Mouse (Mus musculus) MEL (cell line): ENCODE data around the gene Zfp462. TPM values are rescaled to one million over a fixed set of nuclear protein-coding genes. Genes with fewer than 3 reads are reported as not detected.

Experiments used
- DNase-seq: peaks from one replicate; pipeline ENCODE4 v3.0.0; 2011; ENCODE audit warnings: low read depth, low spot score
- H3K27ac ChIP-seq: 2 replicates; pipeline ENCODE4 v1.5.1; 2012; ENCODE audit warnings: low read depth, mild to moderate bottlenecking, control low read depth, low read length, moderate library complexity; ENCODE audit not compliant: control insufficient read depth
- H3K27me3 ChIP-seq, 2 experiments: fragments of 150-350 bp in 1 of 2; sonication (generic) in 1 of 2; 2 replicates each; pipeline ENCODE4 v1.6.1; 2012; ENCODE audit warnings: low read length in 2 of 2, mild to moderate bottlenecking in 2 of 2, improper control_type of control experiment in 1 of 2, moderate library complexity in 1 of 2; ENCODE audit not compliant: insufficient read depth in 2 of 2, control insufficient read depth in 1 of 2
- H3K36me3 ChIP-seq, 2 experiments: 2 replicates each; pipeline ENCODE4 v1.6.1; 2012 to 2014; ENCODE audit warnings: low read length in 2 of 2, improper control_type of control experiment in 1 of 2, inconsistent platforms in 1 of 2, mild to moderate bottlenecking in 1 of 2; ENCODE audit not compliant: insufficient read depth in 2 of 2, control insufficient read depth in 1 of 2
- H3K4me1 ChIP-seq, 2 experiments: fragments of 150-350 bp in 1 of 2; sonication (generic) in 1 of 2; 2 replicates each; pipeline ENCODE4 v1.6.1; 2012; ENCODE audit warnings: low read length in 2 of 2, improper control_type of control experiment in 1 of 2, mild to moderate bottlenecking in 1 of 2; ENCODE audit not compliant: insufficient read depth in 2 of 2, control insufficient read depth in 1 of 2
- H3K4me3 ChIP-seq, 2 experiments: fragments of 150-350 bp in 1 of 2; sonication (generic) in 1 of 2; 2 replicates each; pipeline ENCODE4 v1.5.1; 2012; ENCODE audit warnings: low read depth in 2 of 2, low read length in 2 of 2, mild to moderate bottlenecking in 2 of 2, moderate library complexity in 2 of 2, control low read depth in 1 of 2, improper control_type of control experiment in 1 of 2; ENCODE audit not compliant: control insufficient read depth in 1 of 2, insufficient read depth in 1 of 2
- H3K79me2 ChIP-seq: 2 replicates; pipeline ENCODE4 v1.6.1; 2012; ENCODE audit warnings: mild to moderate bottlenecking, low read length, moderate library complexity; ENCODE audit not compliant: control insufficient read depth, poor library complexity, insufficient read depth
- H3K9ac ChIP-seq: 2 replicates; pipeline ENCODE4 v1.6.1; 2012; ENCODE audit warnings: low read depth, mild to moderate bottlenecking, control low read depth, low read length, moderate library complexity; ENCODE audit not compliant: control insufficient read depth, poor library complexity, severe bottlenecking
- H3K9me3 ChIP-seq: fragments of 150-350 bp; sonication (generic); replicated peaks from 2 replicates; pipeline ENCODE4 v1.6.1; 2012; ENCODE audit warnings: mild to moderate bottlenecking, low read length, improper control_type of control experiment, moderate library complexity; ENCODE audit not compliant: insufficient read depth
- BHLHE40 ChIP-seq: IDR thresholded peaks from 2 replicates; pipeline ENCODE4 v1.6.1; 2012; ENCODE audit warnings: low read depth, mild to moderate bottlenecking, inconsistent platforms, low read length, improper control_type of control experiment, borderline replicate concordance
- CHD1 ChIP-seq: IDR thresholded peaks from 2 replicates; pipeline ENCODE4 v1.6.1; 2012; ENCODE audit warnings: low read depth, mild to moderate bottlenecking, inconsistent platforms, low read length, improper control_type of control experiment
- CHD2 ChIP-seq: IDR thresholded peaks from 2 replicates; pipeline ENCODE4 v1.6.1; 2011; ENCODE audit warnings: low read length, improper control_type of control experiment
- CTCF ChIP-seq, 3 experiments: IDR thresholded peaks in 2 of 3; conservative IDR thresholded peaks in 1 of 3; 2 replicates each; pipeline ENCODE4 v1.5.1; 2011 to 2012; ENCODE audit warnings: low read length in 3 of 3, low read depth in 2 of 3, mild to moderate bottlenecking in 2 of 3, improper control_type of control experiment in 1 of 3, inconsistent platforms in 1 of 3, mixed read lengths in 1 of 3, moderate library complexity in 1 of 3; ENCODE audit not compliant: control insufficient read depth in 1 of 3, insufficient read depth in 1 of 3, poor library complexity in 1 of 3, severe bottlenecking in 1 of 3
- E2F4 ChIP-seq: IDR thresholded peaks from 2 replicates; pipeline ENCODE4 v1.6.1; 2011; ENCODE audit warnings: low read depth, low read length, improper control_type of control experiment, borderline replicate concordance
- ELF1 ChIP-seq: IDR thresholded peaks from 2 replicates; pipeline ENCODE4 v1.6.1; 2014; ENCODE audit warnings: low read depth, mild to moderate bottlenecking, inconsistent platforms, low read length, improper control_type of control experiment, moderate library complexity
- EP300 ChIP-seq, 2 experiments: IDR thresholded peaks; 2 replicates each; pipeline ENCODE4 v1.6.1; 2011; ENCODE audit warnings: improper control_type of control experiment in 2 of 2, low read length in 2 of 2, low read depth in 1 of 2, mild to moderate bottlenecking in 1 of 2
- ETS1 ChIP-seq: IDR thresholded peaks from 2 replicates; pipeline ENCODE4 v1.6.1; 2012; ENCODE audit warnings: low read depth, mild to moderate bottlenecking, inconsistent platforms, low read length, improper control_type of control experiment, moderate library complexity
- GABPA ChIP-seq: IDR thresholded peaks from 2 replicates; pipeline ENCODE4 v1.6.1; 2012; ENCODE audit warnings: low read depth, mild to moderate bottlenecking, inconsistent platforms, low read length, improper control_type of control experiment, moderate library complexity
- GATA1 ChIP-seq: IDR thresholded peaks from 2 replicates; pipeline ENCODE4 v1.6.1; 2011; ENCODE audit warnings: low read depth, low read length, improper control_type of control experiment
- HCFC1 ChIP-seq: IDR thresholded peaks from 2 replicates; pipeline ENCODE4 v1.6.1; 2012; ENCODE audit warnings: low read depth, mild to moderate bottlenecking, inconsistent platforms, low read length, improper control_type of control experiment, moderate library complexity
- JUND ChIP-seq: IDR thresholded peaks from 2 replicates; pipeline ENCODE4 v1.6.1; 2011; ENCODE audit warnings: low read depth, mild to moderate bottlenecking, improper control_type of control experiment, low read length
- KAT2A ChIP-seq: conservative IDR thresholded peaks from 2 replicates; pipeline ENCODE4 v1.6.1; 2012; ENCODE audit warnings: low read depth, low read length, improper control_type of control experiment, inconsistent platforms
- MAX ChIP-seq: IDR thresholded peaks from 2 replicates; pipeline ENCODE4 v1.6.1; 2011; ENCODE audit warnings: low read length, improper control_type of control experiment
- MAZ ChIP-seq: IDR thresholded peaks from 2 replicates; pipeline ENCODE4 v1.6.1; 2012; ENCODE audit warnings: low read depth, mild to moderate bottlenecking, inconsistent platforms, low read length, improper control_type of control experiment
- MXI1 ChIP-seq: IDR thresholded peaks from 2 replicates; pipeline ENCODE4 v1.6.1; 2011; ENCODE audit warnings: mild to moderate bottlenecking, low read depth, low read length, improper control_type of control experiment
- MYC ChIP-seq: IDR thresholded peaks from 2 replicates; pipeline ENCODE4 v1.6.1; 2011; ENCODE audit warnings: low read depth, mild to moderate bottlenecking, low read length, improper control_type of control experiment, moderate library complexity
- NRF1 ChIP-seq: IDR thresholded peaks from 2 replicates; pipeline ENCODE4 v1.6.1; 2014; ENCODE audit warnings: low read depth, mild to moderate bottlenecking, inconsistent platforms, low read length, improper control_type of control experiment, moderate library complexity; ENCODE audit not compliant: poor library complexity, insufficient read depth, severe bottlenecking
- POLR2A ChIP-seq, 2 experiments: IDR thresholded peaks; 2 replicates each; pipeline ENCODE4 v1.6.1; 2011 to 2012; ENCODE audit warnings: low read length in 2 of 2, mild to moderate bottlenecking in 2 of 2, control low read depth in 1 of 2, improper control_type of control experiment in 1 of 2, low read depth in 1 of 2, moderate library complexity in 1 of 2; ENCODE audit not compliant: control insufficient read depth in 1 of 2, insufficient read depth in 1 of 2, poor library complexity in 1 of 2
- POLR2AphosphoS5 ChIP-seq: IDR thresholded peaks from 2 replicates; pipeline ENCODE4 v1.6.1; 2012; ENCODE audit warnings: low read depth, borderline replicate concordance, mild to moderate bottlenecking, inconsistent platforms, low read length, moderate library complexity, mixed read lengths
- RAD21 ChIP-seq: IDR thresholded peaks from 2 replicates; pipeline ENCODE4 v1.6.1; 2011; ENCODE audit warnings: mild to moderate bottlenecking, low read depth, low read length, improper control_type of control experiment
- RCOR1 ChIP-seq: IDR thresholded peaks from 2 replicates; pipeline ENCODE4 v1.6.1; 2012; ENCODE audit warnings: low read depth, mild to moderate bottlenecking, inconsistent platforms, low read length, improper control_type of control experiment
- SMC3 ChIP-seq: IDR thresholded peaks from 2 replicates; pipeline ENCODE4 v1.6.1; 2011; ENCODE audit warnings: low read depth, low read length, improper control_type of control experiment
- TCF12 ChIP-seq: IDR thresholded peaks from 2 replicates; pipeline ENCODE4 v1.6.1; 2014; ENCODE audit warnings: low read depth, mild to moderate bottlenecking, inconsistent platforms, low read length, improper control_type of control experiment, moderate library complexity
- USF1 ChIP-seq: IDR thresholded peaks from 2 replicates; pipeline ENCODE4 v1.6.1; 2014; ENCODE audit warnings: low read depth, mild to moderate bottlenecking, inconsistent platforms, low read length, improper control_type of control experiment, moderate library complexity
- USF2 ChIP-seq, 2 experiments: IDR thresholded peaks; 2 replicates each; pipeline ENCODE4 v1.6.1; 2011 to 2012; ENCODE audit warnings: improper control_type of control experiment in 2 of 2, low read length in 2 of 2, borderline replicate concordance in 1 of 2, inconsistent platforms in 1 of 2, low read depth in 1 of 2, mild to moderate bottlenecking in 1 of 2; ENCODE audit not compliant: insufficient read depth in 1 of 2
- ZC3H11A ChIP-seq: IDR thresholded peaks from 2 replicates; pipeline ENCODE4 v1.6.1; 2012; ENCODE audit warnings: low read depth, mild to moderate bottlenecking, inconsistent platforms, low read length, improper control_type of control experiment
- ZMIZ1 ChIP-seq: IDR thresholded peaks from 2 replicates; pipeline ENCODE4 v1.6.1; 2012; ENCODE audit warnings: low read depth, mild to moderate bottlenecking, inconsistent platforms, low read length, improper control_type of control experiment, moderate library complexity
- ZNF384 ChIP-seq: IDR thresholded peaks from 2 replicates; pipeline ENCODE4 v1.6.1; 2012; ENCODE audit warnings: low read depth, mild to moderate bottlenecking, inconsistent platforms, low read length, improper control_type of control experiment
- polyA plus RNA-seq, 2 experiments: library from polyadenylated mRNA; stranded (reverse) in 1 of 2; unstranded in 1 of 2; fragments of >175 nt in 1 of 2; fragments of >200 nt in 1 of 2; gene quantifications; 2 replicates each; pipeline versions ENCODE4 v1.2.1 to v1.2.4; 2012; ENCODE audit warnings: low replicate concordance in 2 of 2, low read depth in 1 of 2; ENCODE audit not compliant: insufficient read length in 2 of 2, insufficient read depth in 1 of 2, missing spikeins in 1 of 2
- total RNA-seq: library from RNA; depleted of rRNA; stranded (reverse); fragments of 300-350 nt; gene quantifications from 2 replicates; pipeline ENCODE4 v1.2.3, GENCODE M21; 2012

Gene Zfp462
- total and polyA plus RNA-seq, 3 experiments, result not detected

DNA sequence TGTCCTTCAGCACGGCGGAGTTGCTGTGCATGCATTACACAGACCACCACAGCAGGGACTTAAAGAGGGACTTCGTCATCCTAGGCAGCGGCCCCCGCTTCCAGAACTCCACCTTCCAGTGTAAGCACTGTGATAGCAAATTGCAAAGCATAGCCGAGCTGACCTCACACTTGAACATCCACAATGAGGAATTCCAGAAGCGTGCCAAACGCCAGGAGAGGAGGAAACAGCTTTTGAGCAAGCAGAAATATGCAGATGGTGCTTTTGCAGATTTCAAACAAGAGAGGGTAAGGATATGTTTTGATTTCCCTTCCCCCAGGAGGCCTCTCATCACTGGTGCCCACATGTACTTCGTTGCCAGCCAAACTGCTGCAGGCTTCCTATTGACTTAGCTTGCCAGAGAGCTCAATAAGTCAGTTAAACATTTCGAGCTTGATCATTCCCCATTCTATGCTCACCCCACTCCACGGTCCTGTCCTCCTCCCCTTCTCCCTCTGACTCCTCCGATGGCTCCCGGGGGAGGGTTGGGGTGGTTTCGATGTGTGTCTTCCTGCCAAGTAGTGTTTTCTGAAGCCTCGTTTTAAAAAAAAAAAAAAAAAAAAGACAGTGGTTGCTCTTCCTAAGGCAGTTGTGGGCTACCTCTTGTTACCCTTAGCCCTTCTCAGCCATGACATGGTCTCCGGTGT is 68.9 kb downstream of the Zfp462 start:
- no peak overlapping the region for H3K4me3 ChIP-seq
- TF ChIP-seq CTCF (IDR thresholded peaks at IDR 0.05 in 2 of 3, conservative IDR thresholded peaks at IDR 0.05 in 1 of 3; ENCODE audit: control insufficient read depth in 1 of 3, insufficient read depth in 1 of 3, low read depth in 2 of 3, low read length in 3 of 3, poor library complexity in 1 of 3, severe bottlenecking in 1 of 3), result no peak
- TF ChIP-seq EP300 (IDR thresholded peaks at IDR 0.05; ENCODE audit: low read depth in 1 of 2, low read length in 2 of 2), result no peak
- no peak for TF ChIP-seq TCF12
- no peak for TF ChIP-seq RCOR1
- TF ChIP-seq RAD21, result no peak
- no peak for TF ChIP-seq GATA1
- no peak for TF ChIP-seq E2F4
- TF ChIP-seq POLR2A (IDR thresholded peaks at IDR 0.05; ENCODE audit: control insufficient read depth in 1 of 2, insufficient read depth in 1 of 2, low read depth in 1 of 2, low read length in 2 of 2, poor library complexity in 1 of 2), result no peak
- no peak for TF ChIP-seq MAX
- TF ChIP-seq NRF1, result no peak
- no peak for TF ChIP-seq ETS1
- no peak for TF ChIP-seq ZNF384
- no peak for TF ChIP-seq ZMIZ1
- no peak for TF ChIP-seq SMC3
- TF ChIP-seq JUND, result no peak
- no peak for TF ChIP-seq MXI1
- DNase-seq, result no peak
- H3K36me3 ChIP-seq, result no peaks in the 10 kb centered on the region
- no peaks in the 10 kb centered on the region for H3K9me3 ChIP-seq
- H3K9ac ChIP-seq, result no peak overlapping the region
- no peaks in the 10 kb centered on the region for H3K79me2 ChIP-seq
- H3K27ac ChIP-seq, result no peak overlapping the region
- H3K27me3 ChIP-seq, result no peaks in the 10 kb centered on the region
- no peaks in the 10 kb centered on the region for H3K4me1 ChIP-seq

DNA sequence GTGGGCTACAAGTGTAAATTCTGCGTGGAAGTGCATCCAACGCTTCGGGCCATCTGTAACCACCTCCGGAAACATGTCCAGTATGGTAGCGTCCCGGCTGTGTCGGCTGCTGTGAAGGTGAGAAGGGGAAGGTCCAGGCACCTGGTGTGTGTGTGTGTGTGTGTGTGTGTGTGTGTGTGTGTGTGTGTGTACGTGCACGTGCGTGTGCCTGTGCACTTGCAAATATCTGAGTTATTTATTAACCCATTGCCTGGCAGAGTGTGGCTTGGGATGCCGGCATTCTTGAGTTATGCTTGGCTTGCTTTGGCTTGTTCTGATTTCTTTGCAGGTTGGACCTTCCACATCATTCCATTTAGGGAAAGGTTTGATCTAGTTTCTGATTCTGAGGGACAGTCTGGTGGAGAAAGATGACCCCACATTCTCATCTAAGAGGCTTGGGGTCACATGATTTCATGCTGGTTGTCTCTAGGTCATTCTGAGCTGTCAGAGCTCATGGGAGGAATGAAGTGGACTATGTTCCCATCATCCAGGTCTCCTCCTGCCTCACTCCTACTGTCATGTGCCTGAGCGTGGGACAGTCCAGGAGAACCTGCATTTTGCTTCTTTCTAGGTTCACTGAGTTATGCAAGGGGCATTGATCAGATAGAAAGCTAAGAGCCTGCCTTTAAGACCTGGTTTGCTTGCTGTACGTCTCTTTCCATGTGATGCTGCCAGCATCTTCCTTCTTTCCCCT is 70.0 kb downstream of the Zfp462 start:
- no peaks in the 10 kb centered on the region for H3K9me3 ChIP-seq
- no peaks in the 10 kb centered on the region for H3K79me2 ChIP-seq
- no peak overlapping the region for H3K27ac ChIP-seq
- TF ChIP-seq USF2 (IDR thresholded peaks at IDR 0.05; ENCODE audit: borderline replicate concordance in 1 of 2, insufficient read depth in 1 of 2, low read depth in 1 of 2, low read length in 2 of 2) (no peak), POLR2AphosphoS5 (no peak), USF1 (no peak), ZC3H11A (no peak), GABPA (no peak), JUND (no peak), MYC (no peak), MAZ (no peak), ELF1 (no peak), MAX (no peak), TCF12 (no peak), HCFC1 (no peak), CHD2 (no peak), KAT2A (no peak), SMC3 (no peak), CHD1 (no peak), BHLHE40 (no peak), CTCF (IDR thresholded peaks at IDR 0.05 in 2 of 3, conservative IDR thresholded peaks at IDR 0.05 in 1 of 3; ENCODE audit: control insufficient read depth in 1 of 3, insufficient read depth in 1 of 3, low read depth in 2 of 3, low read length in 3 of 3, poor library complexity in 1 of 3, severe bottlenecking in 1 of 3) (no peak), EP300 (IDR thresholded peaks at IDR 0.05; ENCODE audit: low read depth in 1 of 2, low read length in 2 of 2) (no peak), ZNF384 (no peak)
- no peaks in the 10 kb centered on the region for H3K4me1 ChIP-seq
- H3K9ac ChIP-seq, result no peak overlapping the region
- H3K36me3 ChIP-seq, result no peaks in the 10 kb centered on the region
- no peak for DNase-seq
- H3K4me3 ChIP-seq, result no peak overlapping the region
- H3K27me3 ChIP-seq, result no peaks in the 10 kb centered on the region
